Mouse (Mus musculus): ENCODE results near the gene Kif11. TPM values are rescaled to one million over a fixed set of nuclear protein-coding genes. Genes with fewer than 3 reads are reported as not detected.

Kif11 gene
- polyA plus RNA-seq, 1 experiment from 2014 or later = 62.6 TPM

- Histone ChIP-seq H3K9ac (peak overlapping the region; percentile 49), H3K4me2 (peak overlapping the region; percentile 30), H3K4me1 (peaks cover 12% of the 10 kb centered on the region), H3K4me3 (no peak overlapping the region), H3K27ac (no peak overlapping the region), H3K27me3 (no peaks in the 10 kb centered on the region), H3K36me3 (no peaks in the 10 kb centered on the region), H3K9me3 (no peaks in the 10 kb centered on the region)
- ATAC-seq (ENCODE audit: insufficient number of reproducible peaks, insufficient read depth, low FRiP score, low TSS enrichment, low read depth) = no peak
- WGBS = 89% methylated on average over 6 of the region's 6 CpGs
Measured at GRCm38 (mm10) chr19:37378816-37379215, 2.6 kb downstream of the Kif11 start.

GRCm38 (mm10) chr19:37386126-37386525 is 9.9 kb downstream of the Kif11 start:
- ATAC-seq (ENCODE audit: insufficient number of reproducible peaks, insufficient read depth, low FRiP score, low TSS enrichment, low read depth) = no peak
- Histone ChIP-seq H3K4me3 (no peak overlapping the region), H3K4me1 (no peaks in the 10 kb centered on the region), H3K4me2 (no peak overlapping the region), H3K9me3 (no peaks in the 10 kb centered on the region), H3K36me3 (peaks cover 49% of the 10 kb centered on the region), H3K27ac (no peak overlapping the region), H3K9ac (no peak overlapping the region), H3K27me3 (no peaks in the 10 kb centered on the region)
- WGBS = 83% methylated on average over 3 of the region's 3 CpGs

DNA sequence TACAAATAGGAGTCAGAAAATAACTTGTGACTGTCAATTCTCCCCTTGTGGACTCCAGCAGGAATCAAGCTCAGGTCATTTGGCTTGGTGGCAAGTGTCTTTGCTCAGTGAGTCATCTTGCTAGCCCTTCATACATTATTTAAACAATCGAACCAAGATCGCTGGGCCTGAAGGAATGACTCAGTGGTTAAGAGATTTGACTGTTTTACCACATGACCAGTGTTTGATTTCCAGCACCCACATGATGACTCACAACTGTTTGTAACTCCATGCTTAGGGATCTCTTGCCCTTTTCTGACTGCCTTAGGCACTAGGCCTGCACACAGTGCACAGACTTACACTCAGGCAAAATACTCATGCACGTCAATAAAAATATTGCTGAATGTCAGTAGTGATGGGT is 15.7 kb downstream of the Kif11 start:
- WGBS = 95% methylated on average over 3 of the region's 3 CpGs
- Histone ChIP-seq H3K4me3 (no peak overlapping the region), H3K9me3 (no peaks in the 10 kb centered on the region), H3K4me1 (no peaks in the 10 kb centered on the region), H3K9ac (no peak overlapping the region), H3K27ac (no peak overlapping the region), H3K27me3 (no peaks in the 10 kb centered on the region), H3K4me2 (no peak overlapping the region), H3K36me3 (peaks cover 64% of the 10 kb centered on the region)
- ATAC-seq (ENCODE audit: insufficient number of reproducible peaks, insufficient read depth, low FRiP score, low TSS enrichment, low read depth) = no peak

DNA sequence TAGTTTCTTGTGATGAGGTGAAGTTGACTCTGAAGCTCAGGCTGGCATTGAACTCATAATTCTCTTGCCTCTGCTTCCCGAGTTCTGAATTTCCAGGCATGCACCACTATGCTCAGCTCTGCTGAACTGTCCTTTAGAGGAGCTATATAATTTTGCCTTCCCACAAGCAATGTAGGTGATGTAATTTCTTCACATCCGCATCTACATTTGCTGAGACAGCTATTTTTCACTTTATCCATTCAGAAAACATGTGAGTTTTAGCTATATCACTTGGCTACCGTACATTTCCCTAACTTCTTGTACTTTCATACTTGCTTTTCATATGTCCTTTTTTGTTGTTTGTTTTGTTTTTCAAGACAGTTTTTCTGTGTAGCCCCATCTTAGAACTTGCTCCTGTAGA is 20.1 kb downstream of the Kif11 start:
- ATAC-seq (ENCODE audit: insufficient number of reproducible peaks, insufficient read depth, low FRiP score, low TSS enrichment, low read depth) = no peak
- Histone ChIP-seq H3K4me3 (no peak overlapping the region), H3K9me3 (no peaks in the 10 kb centered on the region), H3K4me2 (no peak overlapping the region), H3K27me3 (no peaks in the 10 kb centered on the region), H3K9ac (no peak overlapping the region), H3K4me1 (no peaks in the 10 kb centered on the region), H3K27ac (no peak overlapping the region), H3K36me3 (peaks cover 67% of the 10 kb centered on the region)
- 93% methylated on average over 3 of the region's 3 CpGs for WGBS

DNA sequence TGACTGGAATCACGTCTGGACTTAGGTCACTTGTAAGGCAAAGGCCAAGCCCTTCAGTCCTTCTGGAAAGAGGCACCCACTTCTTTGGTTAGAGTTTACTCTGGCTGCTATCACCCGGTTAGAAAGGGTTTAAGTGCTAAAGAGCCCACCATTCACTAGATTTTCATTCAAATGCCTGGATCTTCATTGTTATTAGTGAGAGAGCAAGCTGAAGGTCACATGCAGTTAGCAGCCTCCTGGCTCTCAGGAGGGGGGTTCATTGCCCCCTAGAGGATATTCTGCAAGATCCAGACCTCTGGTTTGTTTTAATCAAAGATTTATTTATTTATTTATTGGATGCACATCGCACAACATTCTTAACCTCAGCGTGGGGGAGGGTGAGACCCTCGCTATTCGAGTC is 24.7 kb downstream of the Kif11 start:
- Histone ChIP-seq H3K36me3 (peaks cover 66% of the 10 kb centered on the region), H3K27me3 (no peaks in the 10 kb centered on the region), H3K9ac (no peak overlapping the region), H3K27ac (no peak overlapping the region), H3K4me3 (no peak overlapping the region), H3K9me3 (no peaks in the 10 kb centered on the region), H3K4me2 (no peak overlapping the region), H3K4me1 (no peaks in the 10 kb centered on the region)
- no peak for ATAC-seq (ENCODE audit: insufficient number of reproducible peaks, insufficient read depth, low FRiP score, low TSS enrichment, low read depth)
- WGBS = 82% methylated on average over 6 of the region's 6 CpGs

- 89% methylated on average over 4 of the region's 4 CpGs for WGBS
Measured at GRCm38 (mm10) chr19:37418294-37418693, 42.1 kb downstream of the Kif11 start.

DNA sequence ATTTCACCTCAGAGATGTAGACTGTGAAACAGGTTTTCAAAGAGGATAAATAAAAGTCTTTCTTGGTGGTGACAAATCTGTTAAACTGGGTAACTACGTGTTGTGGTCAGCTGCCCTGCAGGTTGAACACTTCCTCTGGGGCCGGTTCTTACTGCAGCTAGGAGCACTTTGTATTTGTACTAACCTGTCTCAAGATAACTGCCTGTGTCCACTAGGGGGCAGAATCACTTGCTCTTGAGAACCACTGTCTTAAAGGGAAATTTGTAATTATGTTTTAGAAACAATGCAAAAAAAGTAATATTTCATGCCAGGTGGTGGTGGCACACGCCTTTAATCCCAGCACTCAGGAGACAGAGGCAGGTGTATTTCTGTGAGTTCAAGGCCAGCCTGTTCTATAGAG is 43.4 kb downstream of the Kif11 start:
- 47% methylated on average over 3 of the region's 3 CpGs for WGBS
- Histone ChIP-seq H3K27me3 (no peaks in the 10 kb centered on the region), H3K4me2 (no peak overlapping the region), H3K36me3 (peaks cover 58% of the 10 kb centered on the region), H3K4me1 (no peaks in the 10 kb centered on the region), H3K9ac (no peak overlapping the region), H3K4me3 (no peak overlapping the region), H3K9me3 (no peaks in the 10 kb centered on the region), H3K27ac (no peak overlapping the region)
- ATAC-seq (ENCODE audit: insufficient number of reproducible peaks, insufficient read depth, low FRiP score, low TSS enrichment, low read depth) = no peak

More at GRCm38 (mm10) chr19:37418294-37418693, 42.1 kb downstream of the Kif11 start:
- Histone ChIP-seq H3K4me3 (no peak overlapping the region), H3K9me3 (no peaks in the 10 kb centered on the region), H3K4me2 (no peak overlapping the region), H3K4me1 (no peaks in the 10 kb centered on the region), H3K27me3 (no peaks in the 10 kb centered on the region), H3K27ac (no peak overlapping the region), H3K36me3 (peaks cover 63% of the 10 kb centered on the region), H3K9ac (no peak overlapping the region)
- no peak for ATAC-seq (ENCODE audit: insufficient number of reproducible peaks, insufficient read depth, low FRiP score, low TSS enrichment, low read depth)

DNA sequence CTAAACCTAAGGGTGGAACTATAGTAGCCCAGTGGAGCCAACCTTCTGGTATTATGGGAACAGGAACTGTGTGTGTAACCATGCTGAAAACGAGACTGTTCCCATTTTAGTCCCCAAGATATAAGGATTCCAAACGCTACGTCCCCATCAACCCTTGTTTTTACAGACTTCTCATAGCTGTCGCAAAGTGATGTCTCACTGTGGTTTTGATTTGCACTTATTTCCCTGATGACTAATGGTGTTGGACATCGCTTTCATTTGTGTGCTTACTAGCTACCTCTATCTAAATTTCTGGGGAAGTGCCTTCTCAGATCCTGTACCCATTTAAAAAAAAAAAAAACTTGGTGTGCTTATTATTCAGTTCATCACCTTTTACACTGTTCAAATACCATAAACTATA is 52.4 kb downstream of the Kif11 start:
- Histone ChIP-seq H3K4me1 (no peaks in the 10 kb centered on the region), H3K4me3 (no peak overlapping the region), H3K9ac (no peak overlapping the region), H3K27me3 (peaks cover 52% of the 10 kb centered on the region), H3K9me3 (no peaks in the 10 kb centered on the region), H3K4me2 (no peak overlapping the region), H3K27ac (no peak overlapping the region), H3K36me3 (no peaks in the 10 kb centered on the region)
- ATAC-seq (ENCODE audit: insufficient number of reproducible peaks, insufficient read depth, low FRiP score, low TSS enrichment, low read depth) = no peak
- 75% methylated on average over 5 of the region's 5 CpGs for WGBS

DNA sequence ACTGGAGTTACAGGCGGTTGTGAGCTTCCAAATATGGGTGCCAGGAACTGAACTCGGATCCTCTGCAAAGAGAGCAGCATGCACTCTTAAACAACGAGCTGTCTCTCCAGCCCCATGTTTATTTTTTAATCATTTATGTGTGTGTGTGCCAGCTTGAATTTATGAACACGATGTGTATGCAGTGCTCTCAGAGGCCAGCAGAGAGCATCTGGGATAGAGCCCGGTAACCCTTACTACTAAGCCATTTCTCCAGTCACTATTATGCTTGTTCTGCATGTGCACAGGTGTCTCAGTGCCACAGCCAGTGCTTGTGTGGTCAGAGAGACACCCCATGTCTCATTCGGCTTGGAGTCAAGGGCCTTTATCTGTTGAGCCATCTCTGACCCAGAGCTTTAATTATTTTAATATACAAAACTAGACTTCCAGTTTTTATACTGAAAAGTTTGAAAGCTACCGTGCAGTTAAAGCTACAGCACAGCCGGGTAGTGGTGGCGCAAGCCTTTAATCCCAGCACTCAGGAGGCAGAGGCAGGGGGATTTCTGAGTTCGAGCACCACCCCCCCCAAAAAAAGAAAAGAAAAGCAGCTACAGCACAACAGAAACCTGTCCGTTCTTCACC is 55.0 kb downstream of the Kif11 start:
- Histone ChIP-seq H3K36me3 (no peaks in the 10 kb centered on the region), H3K9ac (no peak overlapping the region), H3K27ac (no peak overlapping the region), H3K9me3 (no peaks in the 10 kb centered on the region), H3K27me3 (peaks cover 79% of the 10 kb centered on the region), H3K4me2 (no peak overlapping the region), H3K4me3 (no peak overlapping the region), H3K4me1 (peaks cover 17% of the 10 kb centered on the region)
- 90% methylated on average over 11 of the region's 11 CpGs for WGBS
- ATAC-seq (ENCODE audit: insufficient number of reproducible peaks, insufficient read depth, low FRiP score, low TSS enrichment, low read depth) = no peak

DNA sequence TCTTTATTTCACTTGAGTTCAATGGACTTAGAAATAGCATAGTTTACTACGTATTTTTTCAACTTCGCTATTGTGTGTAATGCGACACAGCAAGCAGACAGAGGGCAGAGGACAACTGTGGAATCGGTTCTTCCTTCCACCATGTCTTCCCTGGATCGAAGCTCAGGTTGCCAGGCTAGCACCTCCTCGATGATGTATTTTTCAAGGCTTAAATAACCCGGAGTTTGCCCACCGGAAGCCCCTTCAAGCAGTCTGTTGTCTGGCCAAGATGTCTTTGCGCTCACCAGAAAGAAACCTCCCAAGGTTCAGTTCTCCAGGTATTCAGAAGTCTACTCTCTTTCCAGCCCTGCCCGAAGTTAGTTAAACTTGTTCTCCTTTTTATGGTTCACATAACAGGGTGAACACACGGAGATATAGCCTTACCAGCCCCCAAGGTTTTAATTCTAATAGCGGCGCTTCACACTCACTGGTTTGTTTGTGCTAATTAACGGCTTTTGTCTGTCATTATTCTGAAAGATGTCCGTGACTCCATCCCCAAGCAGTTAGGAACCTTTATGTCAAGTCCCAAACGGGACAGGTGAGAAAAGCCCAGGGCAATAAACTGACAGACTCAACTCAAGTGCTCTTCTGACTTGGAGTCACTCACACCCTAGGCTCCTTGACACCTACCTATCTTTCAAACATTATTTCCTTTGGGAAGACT is 56.8 kb downstream of the Kif11 start:
- Histone ChIP-seq H3K9ac (no peak overlapping the region), H3K4me2 (no peak overlapping the region), H3K4me3 (no peak overlapping the region), H3K27ac (no peak overlapping the region), H3K4me1 (peaks cover 17% of the 10 kb centered on the region), H3K9me3 (no peaks in the 10 kb centered on the region), H3K27me3 (peaks cover 88% of the 10 kb centered on the region), H3K36me3 (no peaks in the 10 kb centered on the region)
- WGBS = 12% methylated on average over 16 of the region's 16 CpGs
- ATAC-seq (ENCODE audit: insufficient number of reproducible peaks, insufficient read depth, low FRiP score, low TSS enrichment, low read depth) = no peak

- no peaks in the 10 kb centered on the region for H3K9me3 ChIP-seq
- H3K4me3 ChIP-seq = peak overlapping the region; percentile 47
- 1% methylated on average over 14 of the region's 14 CpGs for WGBS
- H3K4me2 ChIP-seq = peak overlapping the region; percentile 66
- no peak overlapping the region for H3K9ac ChIP-seq
- no peak for ATAC-seq (ENCODE audit: insufficient number of reproducible peaks, insufficient read depth, low FRiP score, low TSS enrichment, low read depth)
- no peak overlapping the region for H3K27ac ChIP-seq
- H3K36me3 ChIP-seq = no peaks in the 10 kb centered on the region
- peaks cover 89% of the 10 kb centered on the region for H3K27me3 ChIP-seq
- H3K4me1 ChIP-seq = peaks cover 17% of the 10 kb centered on the region
Measured at GRCm38 (mm10) chr19:37433895-37434262, 57.7 kb downstream of the Kif11 start.

- peak within 1 kb of the TSS; percentile 47 for H3K4me3 ChIP-seq
- H3K36me3 ChIP-seq = no peaks in the 10 kb centered on the region
- H3K27me3 ChIP-seq = peaks cover 94% of the 10 kb centered on the region
- peak within 1 kb of the TSS; percentile 63 for H3K9ac ChIP-seq
- peak; percentile 37; the same call in 1 of the 2 replicates for ATAC-seq (ENCODE audit: insufficient number of reproducible peaks, insufficient read depth, low FRiP score, low TSS enrichment, low read depth)
- H3K9me3 ChIP-seq = no peaks in the 10 kb centered on the region
- H3K4me2 ChIP-seq = peak within 1 kb of the TSS; percentile 66
- H3K27ac ChIP-seq = 0 out of 2 replicates have a peak within 1 kb of the TSS, but pooled peaks have one; percentile 11
- H3K4me1 ChIP-seq = peaks cover 17% of the 10 kb centered on the region
- under 1% methylated on average over 73 of the region's 79 CpGs for WGBS
Measured at GRCm38 (mm10) chr19:37434263-37434951, 58.2 kb downstream of the Kif11 start, which contains the start of gene Hhex. Gene Hhex, plus strand, starts transcription at chr19:37434810.
